Mouse (Mus musculus) urinary bladder, postnatal 36 days (tissue): ENCODE measurements around the gene Nox3.

ENCODE experiments used
- DNase-seq, 2 experiments: peaks; one replicate each; pipeline ENCODE4 v3.0.0; 2022; ENCODE audit warnings: low spot score in 2 of 2, mixed read lengths in 1 of 2

Nox3 gene

DNA sequence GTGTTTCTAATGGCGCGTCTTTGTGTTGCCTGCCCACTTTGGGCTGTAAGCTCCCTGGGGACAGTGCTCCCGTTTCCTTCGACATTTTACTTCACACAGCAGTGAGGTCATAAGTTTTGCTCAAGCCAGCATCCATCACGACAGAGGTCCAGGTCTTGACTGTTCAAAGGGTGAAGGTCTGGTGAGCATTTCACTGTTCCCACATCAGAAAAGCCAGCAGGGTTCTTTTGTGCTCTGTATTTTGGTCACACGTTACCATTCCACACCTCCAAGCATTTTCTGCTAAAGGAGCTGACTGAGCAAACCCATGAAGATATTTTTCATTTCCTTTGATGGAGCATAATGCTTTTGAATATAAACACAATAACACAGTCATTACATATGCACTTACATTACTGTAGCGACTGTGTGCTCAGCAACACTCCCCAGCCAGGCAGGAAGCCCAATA is 85.7 kb downstream of the Nox3 start:
- DNase-seq: no peak

DNA sequence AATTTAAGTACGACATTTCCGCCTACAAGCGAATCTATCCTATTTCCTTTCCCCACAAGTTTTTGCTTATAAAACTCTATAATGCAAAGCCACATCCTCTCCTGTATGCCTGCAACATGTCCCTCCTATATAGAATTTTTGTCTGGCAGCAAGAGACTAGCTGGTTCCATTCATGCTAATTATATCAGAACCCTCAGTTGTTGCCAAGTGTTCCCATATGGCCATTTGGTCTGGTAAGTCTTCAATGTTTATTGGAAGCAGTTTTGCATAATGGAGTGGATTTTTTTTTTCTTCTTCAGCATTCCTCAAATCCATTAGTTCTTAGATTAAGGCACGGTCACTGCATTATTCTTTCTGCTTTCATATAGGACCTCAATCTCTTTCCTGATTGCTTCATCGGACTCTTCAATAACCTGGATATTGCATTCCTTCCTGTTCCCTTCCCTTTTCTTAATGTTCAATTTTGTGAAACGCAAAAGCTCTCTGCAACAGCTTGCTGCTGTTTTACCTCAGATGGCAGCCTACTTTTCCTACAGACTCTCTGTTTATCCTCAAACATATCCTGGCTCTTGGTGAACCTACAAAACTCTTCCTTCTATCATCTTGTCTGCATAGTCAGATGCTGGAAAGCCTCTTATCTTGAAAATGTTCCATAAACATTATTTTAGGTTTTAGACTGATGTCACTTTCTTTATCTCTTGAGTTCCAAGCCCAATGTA is 92.9 kb downstream of the Nox3 start:
- DNase-seq: no peak

DNA sequence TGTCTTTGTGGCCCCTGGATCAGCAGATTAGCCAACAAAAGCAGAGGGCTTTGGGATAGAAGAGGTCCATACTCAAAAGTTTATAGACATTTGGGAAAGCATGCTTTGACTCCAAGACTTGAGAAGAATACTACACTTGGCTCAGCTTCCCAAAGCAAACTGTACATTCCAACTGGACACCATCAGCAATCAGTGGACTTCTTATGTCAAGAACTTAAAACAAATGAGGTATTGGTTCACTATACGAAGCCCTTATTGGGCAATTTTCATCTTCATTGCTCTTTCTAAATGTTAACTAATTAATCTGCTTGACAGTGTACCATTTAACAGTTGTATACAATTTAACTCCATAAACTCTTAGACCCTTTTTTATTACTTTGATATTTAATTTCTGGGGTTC is 97.7 kb downstream of the Nox3 start:
- no peak for DNase-seq

DNA sequence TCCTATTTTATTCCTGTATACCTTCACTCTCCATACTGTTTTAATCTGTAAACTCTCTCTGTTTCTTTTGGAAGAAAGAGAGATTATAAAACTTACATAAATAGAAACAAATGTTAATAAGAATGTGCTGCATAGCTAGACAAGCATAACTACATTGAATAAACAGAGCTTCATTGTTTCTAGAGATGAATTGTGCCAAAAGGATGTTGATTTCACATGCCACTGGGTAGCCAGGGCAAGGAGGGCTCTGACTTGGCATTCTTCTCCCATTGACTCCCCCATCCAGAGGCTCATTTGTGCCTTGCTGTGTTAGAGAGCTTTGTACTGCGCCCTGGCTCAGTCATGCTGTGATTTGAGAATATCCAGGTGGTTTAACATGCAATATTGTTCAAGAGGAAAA is 98.2 kb downstream of the Nox3 start:
- DNase-seq: no peak

DNA sequence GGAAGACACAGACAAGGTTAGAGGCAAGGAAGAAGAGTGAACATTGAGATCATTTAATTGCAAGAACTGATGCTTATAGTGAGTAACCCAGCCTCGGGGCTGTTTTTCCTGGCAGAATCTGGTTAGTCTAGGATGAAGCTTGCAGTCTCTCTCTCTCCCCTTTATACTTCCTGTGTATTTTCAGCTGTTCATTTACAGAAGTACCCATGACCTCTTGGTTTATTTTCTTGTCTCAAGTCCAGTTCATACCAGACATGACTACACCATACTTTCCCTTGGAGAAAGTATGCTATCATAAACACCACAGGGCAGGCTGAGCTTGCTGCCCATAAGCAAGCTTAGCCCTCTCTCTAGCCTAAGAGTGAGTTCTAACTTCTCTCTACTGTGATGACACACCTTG is 98.9 kb downstream of the Nox3 start:
- DNase-seq: no peak
